Mouse (Mus musculus) G1E (cell line): ENCODE results near the gene Tex13c2.

Experiments used
- CTCF ChIP-seq: IDR thresholded peaks from 2 replicates; pipeline ENCODE4 v1.5.1; 2012; ENCODE audit warnings: low read depth, low read length, inconsistent platforms, mixed read lengths
- POLR2AphosphoS5 ChIP-seq: IDR thresholded peaks from 2 replicates; pipeline ENCODE4 v1.6.1; 2012; ENCODE audit warnings: low read depth, low read length, inconsistent platforms; ENCODE audit not compliant: insufficient replicate concordance
- TAL1 ChIP-seq: conservative IDR thresholded peaks from 2 replicates; pipeline ENCODE4 v1.6.1; 2012; ENCODE audit warnings: low read depth, low read length, inconsistent platforms, mixed read lengths

DNA sequence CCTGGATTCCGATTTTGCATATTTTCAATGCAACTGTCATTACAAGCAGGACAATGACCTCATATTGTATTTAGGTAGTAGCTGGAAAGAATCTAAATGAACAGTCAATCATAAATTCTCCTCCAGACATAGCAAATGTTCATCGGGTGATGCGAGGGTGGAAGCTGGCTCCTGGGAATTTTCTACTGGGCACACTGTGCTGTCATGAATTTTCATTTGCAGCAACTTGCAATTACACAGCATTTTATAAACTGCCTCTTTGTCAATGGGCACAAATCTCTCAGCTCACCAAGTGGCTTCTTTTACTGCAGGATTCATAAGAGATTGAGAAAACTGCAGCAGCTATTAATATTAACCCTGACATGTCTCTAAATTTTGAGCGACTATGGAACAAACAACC, 41.2 kb downstream of the Tex13c2 start:
- TF ChIP-seq CTCF (no peak), TAL1 (no peak), POLR2AphosphoS5 (no peak)
